Mouse (Mus musculus) lung, embryonic 16.5 days (tissue): ENCODE data around the gene Copz1. TPM values are rescaled to one million over a fixed set of nuclear protein-coding genes. Genes with fewer than 3 reads are reported as not detected.
A peak's percentile ranks its signal among the peaks of the same experiment; 100 is the strongest.

Experiments
- ATAC-seq: fragments of 200-750 bp; cut with Nextera tagmentation; 2 replicates; pipeline ENCODE4 v1.8.0; 2017; ENCODE audit warnings: low read depth, mild to moderate bottlenecking, moderate library complexity
- H3K27ac ChIP-seq: fragments of 300-500 bp; sonication (generic); 2 replicates; pipeline ENCODE4 v1.5.1; 2014; ENCODE audit warnings: mild to moderate bottlenecking, control low read depth, low read length
- H3K27me3 ChIP-seq: fragments of 300-500 bp; sonication (generic); 2 replicates; pipeline ENCODE4 v1.6.1; 2014; ENCODE audit warnings: low read depth, low read length, mixed read lengths; ENCODE audit not compliant: control insufficient read depth, insufficient read depth
- H3K36me3 ChIP-seq: fragments of 300-500 bp; sonication (generic); 2 replicates; pipeline ENCODE4 v1.6.1; 2014; ENCODE audit warnings: low read length; ENCODE audit not compliant: control insufficient read depth, insufficient read depth
- H3K4me1 ChIP-seq: fragments of 300-500 bp; sonication (generic); replicated peaks from 2 replicates; pipeline ENCODE4 v1.6.1; 2014; ENCODE audit warnings: low read length, mixed read lengths; ENCODE audit not compliant: control insufficient read depth, insufficient read depth
- H3K4me2 ChIP-seq: fragments of 300-500 bp; sonication (generic); 2 replicates; pipeline ENCODE4 v1.6.1; 2014; ENCODE audit warnings: low read depth, low read length, control low read depth
- H3K4me3 ChIP-seq: fragments of 300-500 bp; sonication (generic); 2 replicates; pipeline ENCODE4 v1.5.1; 2014; ENCODE audit warnings: mild to moderate bottlenecking, low read length, control low read depth
- H3K9ac ChIP-seq: fragments of 300-500 bp; sonication (generic); 2 replicates; pipeline ENCODE4 v1.6.1; 2014; ENCODE audit warnings: low read length, control low read depth
- H3K9me3 ChIP-seq: fragments of 300-500 bp; sonication (generic); 2 replicates; pipeline ENCODE4 v1.6.1; 2016; ENCODE audit warnings: low read length; ENCODE audit not compliant: control insufficient read depth
- WGBS: fragments of 180-500 bp; shearing (Covaris S2); extraction: QIAGEN DNeasy Blood & Tissue Kit; methylation state at CpG from one replicate; pipeline ENCODE4 v1.1.7; 2014; 5-methylcytosine and 5-hydroxymethylcytosine counted together
- polyA plus RNA-seq: library from polyadenylated mRNA; unstranded; fragments of >200 nt; fragmentation: Nextera tagmentation; extraction: Ambion mirVana; gene quantifications from 2 replicates; pipeline ENCODE4 v1.2.1, GENCODE M21; 2015

Copz1 gene
- polyA plus RNA-seq, 1 experiment from 2014 or later = 290 TPM

- Histone ChIP-seq H3K4me2 (no peak overlapping the region), H3K9ac (no peak overlapping the region), H3K27ac (no peak overlapping the region), H3K9me3 (no peaks in the 10 kb centered on the region), H3K4me1 (peaks cover 7% of the 10 kb centered on the region), H3K36me3 (peaks cover 35% of the 10 kb centered on the region), H3K4me3 (no peak overlapping the region), H3K27me3 (peaks cover 3% of the 10 kb centered on the region; the same call in 1 of the 2 replicates)
- WGBS = 16% methylated on average over 2 of the region's 2 CpGs
- ATAC-seq = 0 out of 2 replicates have a peak, but pooled peaks have one; percentile 16
Measured at GRCm38 (mm10) chr15:103250195-103250740, 22.2 kb upstream of the Copz1 start.

- WGBS = 29% methylated on average over 1 of the region's 1 CpGs
- no peak for ATAC-seq
- Histone ChIP-seq H3K4me2 (no peak overlapping the region), H3K27me3 (peaks cover 3% of the 10 kb centered on the region; the same call in 1 of the 2 replicates), H3K9me3 (no peaks in the 10 kb centered on the region), H3K4me3 (no peak overlapping the region), H3K9ac (no peak overlapping the region), H3K27ac (no peak overlapping the region), H3K4me1 (peaks cover 10% of the 10 kb centered on the region), H3K36me3 (peaks cover 25% of the 10 kb centered on the region)
Measured at GRCm38 (mm10) chr15:103251595-103251994, 20.9 kb upstream of the Copz1 start.

GRCm38 (mm10) chr15:103252660-103253059 lies 19.9 kb upstream of the Copz1 start:
- H3K9ac ChIP-seq = no peak overlapping the region
- H3K27ac ChIP-seq = no peak overlapping the region
- 73% methylated on average over 3 of the region's 3 CpGs for WGBS
- no peak overlapping the region for H3K4me3 ChIP-seq
- H3K27me3 ChIP-seq = peaks cover 3% of the 10 kb centered on the region; the same call in 1 of the 2 replicates
- H3K36me3 ChIP-seq = peaks cover 14% of the 10 kb centered on the region
- no peak overlapping the region for H3K4me2 ChIP-seq
- H3K9me3 ChIP-seq = no peaks in the 10 kb centered on the region
- ATAC-seq = no peak
- H3K4me1 ChIP-seq = peaks cover 10% of the 10 kb centered on the region

DNA sequence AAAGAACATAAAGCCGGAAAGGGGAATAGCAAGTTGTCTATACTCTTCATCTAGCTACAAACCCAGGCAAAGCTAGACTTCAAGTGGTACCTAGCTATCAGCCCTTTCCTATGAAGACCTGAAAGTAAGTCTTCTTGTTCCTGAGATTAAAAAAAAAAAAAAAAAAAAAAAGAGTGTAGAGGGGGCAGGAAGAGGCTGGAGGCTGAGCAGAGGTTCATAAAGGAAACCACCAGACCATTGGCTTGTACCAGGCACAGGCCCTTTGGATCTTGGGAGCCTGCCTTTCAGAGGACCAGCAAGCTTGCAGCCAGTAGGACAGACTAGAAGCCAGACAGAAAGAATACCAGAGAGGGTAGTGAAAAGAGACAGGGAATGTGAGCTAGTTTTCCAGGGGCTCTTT lies 19.2 kb upstream of the Copz1 start:
- peaks cover 3% of the 10 kb centered on the region; the same call in 1 of the 2 replicates for H3K27me3 ChIP-seq
- no peak overlapping the region for H3K9ac ChIP-seq
- ATAC-seq = no peak
- peaks cover 13% of the 10 kb centered on the region for H3K4me1 ChIP-seq
- 100% methylated on average over 1 of the region's 1 CpGs for WGBS
- no peak overlapping the region for H3K27ac ChIP-seq
- no peak overlapping the region for H3K4me2 ChIP-seq
- H3K9me3 ChIP-seq = no peaks in the 10 kb centered on the region
- no peak overlapping the region for H3K4me3 ChIP-seq
- peaks cover 7% of the 10 kb centered on the region for H3K36me3 ChIP-seq

DNA sequence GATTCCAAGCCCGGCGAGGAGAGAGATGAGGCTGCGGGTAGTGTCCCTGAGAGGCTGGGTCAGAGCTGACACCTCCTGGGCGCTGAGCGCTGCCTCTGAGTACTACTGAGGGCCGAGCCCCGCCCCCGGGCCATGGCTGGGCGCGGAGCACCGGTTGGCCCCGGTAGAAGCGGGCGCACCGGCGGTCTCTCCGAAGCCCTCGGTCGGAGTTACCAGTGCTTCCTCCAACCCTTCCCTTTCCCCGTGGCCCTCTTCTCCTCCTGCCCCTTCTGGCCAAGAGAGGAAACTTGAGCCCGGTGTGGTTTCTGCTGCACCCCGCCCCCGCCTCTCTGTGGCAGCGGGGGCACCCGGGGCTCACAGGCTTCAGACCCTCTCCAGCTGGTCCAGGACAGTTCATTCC lies 17.3 kb upstream of the Copz1 start:
- Histone ChIP-seq H3K27me3 (peaks cover 3% of the 10 kb centered on the region; the same call in 1 of the 2 replicates), H3K27ac (peak overlapping the region; percentile 28; the same call in 1 of the 2 replicates), H3K4me2 (peak overlapping the region; percentile 87), H3K9ac (peak overlapping the region; percentile 74), H3K9me3 (no peaks in the 10 kb centered on the region), H3K4me3 (peak overlapping the region; percentile 51), H3K36me3 (no peaks in the 10 kb centered on the region), H3K4me1 (peaks cover 15% of the 10 kb centered on the region)
- ATAC-seq = peak; percentile 60
- WGBS = under 1% methylated on average over 25 of the region's 25 CpGs

DNA sequence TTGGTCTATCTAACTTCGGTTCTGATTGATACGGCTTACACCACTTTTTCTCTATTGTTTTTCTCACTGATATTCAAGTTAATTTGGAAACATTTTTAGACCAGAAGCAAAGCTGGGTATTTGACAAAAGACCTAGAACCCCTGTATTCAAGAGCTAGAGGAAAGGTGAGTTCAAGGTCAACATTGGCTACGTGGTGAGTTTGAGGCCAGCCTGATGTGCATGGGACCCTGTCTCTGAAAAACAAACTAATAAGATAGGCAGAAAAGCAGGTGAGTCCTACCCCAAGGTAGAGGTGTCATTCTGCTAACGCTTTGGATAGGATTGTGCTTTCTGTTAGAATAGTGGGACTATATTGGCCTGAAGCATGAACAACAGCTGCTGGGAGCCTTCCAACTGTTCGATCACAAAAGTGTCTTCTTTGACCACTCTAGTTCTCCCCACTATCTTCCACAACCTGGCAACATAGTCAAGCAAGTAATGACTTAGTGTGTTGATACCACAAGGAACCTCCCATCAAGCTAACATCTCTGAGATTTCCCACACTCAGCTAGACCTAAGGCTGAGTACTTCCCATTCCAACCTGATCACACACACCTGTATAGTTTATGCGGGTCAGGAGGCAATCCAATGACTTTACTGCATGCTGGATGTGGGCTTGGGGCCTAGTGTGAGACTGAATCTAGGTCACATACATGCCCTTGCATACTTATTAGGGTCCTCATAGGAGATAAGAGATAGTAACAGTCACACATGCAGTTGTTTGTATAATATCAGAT lies 16.1 kb upstream of the Copz1 start:
- no peak overlapping the region for H3K4me3 ChIP-seq
- H3K4me2 ChIP-seq = no peak overlapping the region

GRCm38 (mm10) chr15:103257790-103258728 lies 14.5 kb upstream of the Copz1 start, which contains the start of gene Nfe2:
Gene Nfe2, minus strand, starts transcription at chr15:103258403.
- Histone ChIP-seq H3K27me3 (peaks cover 3% of the 10 kb centered on the region; the same call in 1 of the 2 replicates), H3K4me1 (peaks cover 15% of the 10 kb centered on the region), H3K4me2 (peak within 1 kb of the TSS; percentile 50), H3K9me3 (no peaks in the 10 kb centered on the region), H3K36me3 (no peaks in the 10 kb centered on the region), H3K9ac (peak within 1 kb of the TSS; percentile 19; the same call in 1 of the 2 replicates), H3K27ac (no peak within 1 kb of the TSS), H3K4me3 (peak within 1 kb of the TSS; percentile 17)
- peak; percentile 88 for ATAC-seq
- WGBS = 10% methylated on average over 15 of the region's 15 CpGs

More for the DNA sequence above, 16.1 kb upstream of the Copz1 start:
- no peaks in the 10 kb centered on the region for H3K36me3 ChIP-seq
- H3K4me1 ChIP-seq = peaks cover 15% of the 10 kb centered on the region
- H3K9ac ChIP-seq = no peak overlapping the region
- 84% methylated on average over 6 of the region's 6 CpGs for WGBS
- ATAC-seq = no peak
- no peaks in the 10 kb centered on the region for H3K9me3 ChIP-seq
- H3K27me3 ChIP-seq = peaks cover 3% of the 10 kb centered on the region; the same call in 1 of the 2 replicates
- no peak overlapping the region for H3K27ac ChIP-seq

DNA sequence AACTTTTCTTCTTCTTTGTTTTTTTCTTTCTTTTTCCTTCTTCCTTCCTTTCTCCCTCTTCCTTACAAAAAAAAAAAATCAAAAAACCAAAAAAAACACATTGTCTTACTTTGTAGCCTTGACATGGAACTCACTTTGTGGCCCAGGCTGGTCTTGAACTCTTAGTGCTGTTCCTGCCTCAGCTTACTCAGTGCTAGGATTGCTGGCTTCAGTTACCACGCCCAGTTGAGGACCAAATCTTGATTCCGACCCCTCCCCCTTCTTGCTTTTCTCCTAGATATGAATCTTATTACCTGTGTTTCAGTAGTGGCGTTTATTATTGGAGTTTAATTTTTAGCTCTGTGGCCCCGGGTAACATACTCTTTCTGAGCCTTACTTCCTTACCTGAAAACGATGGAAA lies 13.4 kb upstream of the Copz1 start:
- no peak overlapping the region for H3K4me2 ChIP-seq

More for the DNA sequence above, 13.4 kb upstream of the Copz1 start:
- Histone ChIP-seq H3K4me1 (peaks cover 15% of the 10 kb centered on the region), H3K9me3 (no peaks in the 10 kb centered on the region), H3K4me3 (no peak overlapping the region), H3K9ac (no peak overlapping the region), H3K36me3 (no peaks in the 10 kb centered on the region), H3K27ac (no peak overlapping the region), H3K27me3 (peaks cover 3% of the 10 kb centered on the region; the same call in 1 of the 2 replicates)
- ATAC-seq = no peak
- WGBS = 83% methylated on average over 5 of the region's 5 CpGs
